In genomic region chr3:52044651-52045050, GRCm38 (mm10) we compare ENCODE assay signal across 8 mouse cellular contexts.
A peak's percentile ranks its signal among the peaks of the same experiment; 100 is the strongest.
DNase-seq lines count a peak whose midpoint lies in the region; ATAC-seq lines count a peak whose summit lies in the region.

No protein-coding gene starts in this region.

- H3K4me2 ChIP-seq in midbrain, embryonic 11.5 days: peak overlapping the region; percentile 52

- H3K9ac ChIP-seq in midbrain, embryonic 11.5 days (ENCODE audit: low read length): peak overlapping the region; percentile 49

- no peaks in the 10 kb centered on the region for H3K9me3 ChIP-seq in midbrain, embryonic 11.5 days (ENCODE audit: control insufficient read depth, low read length)

- H3K4me1 ChIP-seq in midbrain, embryonic 11.5 days (ENCODE audit: control insufficient read depth, insufficient read depth, low read length): peaks cover 46% of the 10 kb centered on the region

- peak; percentile 64 for ATAC-seq in midbrain, embryonic 11.5 days (ENCODE audit: low FRiP score)
- ATAC-seq in megakaryocyte-erythroid progenitor cell, adult 5-6 weeks (replicated peaks; ENCODE audit: low FRiP score, low TSS enrichment, poor library complexity, severe bottlenecking): no peak

- WGBS in midbrain, embryonic 11.5 days: 2% methylated on average over 14 of the region's 14 CpGs

- peak overlapping the region; percentile 3; the same call in 1 of the 2 replicates for H3K4me3 ChIP-seq in midbrain, embryonic 11.5 days (ENCODE audit: low read depth, low read length)

- H3K36me3 ChIP-seq in midbrain, embryonic 11.5 days (ENCODE audit: control insufficient read depth, insufficient read depth, low read length): no peaks in the 10 kb centered on the region

- peak overlapping the region; percentile 78 for H3K27ac ChIP-seq in midbrain, embryonic 11.5 days (ENCODE audit: low read depth, low read length)

- no peaks in the 10 kb centered on the region for H3K27me3 ChIP-seq in midbrain, embryonic 11.5 days (ENCODE audit: control insufficient read depth, insufficient read depth, low read length)

- DNase-seq in kidney, postnatal 10 days: peak; percentile 52
- no peak for DNase-seq in kidney, adult 9 months
- DNase-seq in embryo, embryonic 10 days (ENCODE audit: low spot score): peak; percentile 76
- peak; percentile 52 for DNase-seq in heart, postnatal 4 days
- DNase-seq in midbrain, embryonic 11.5 days (ENCODE audit: low spot score, missing footprints): peak; percentile 94
- DNase-seq in gastrocnemius, adult 18-20 months (ENCODE audit: low spot score): no peak
- no peak for DNase-seq in spleen, postnatal 10 days (ENCODE audit: low spot score in 2 of 2)

Comparison
In these comparisons a context has a peak if more than half of its experiments do, and no peak if none do; other contexts are left out.
1. DNase-seq: peak in kidney, postnatal 10 days (single experiment), embryo, embryonic 10 days (single experiment), heart, postnatal 4 days (single experiment) and midbrain, embryonic 11.5 days (single experiment); none in kidney, adult 9 months (single experiment), gastrocnemius, adult 18-20 months (single experiment) and spleen, postnatal 10 days (0 of 2).